Mouse (Mus musculus): ENCODE results near the gene Ap5z1.

Ap5z1 gene

GRCm38 (mm10) chr5:142440451-142441147 is 23.1 kb upstream of the Ap5z1 start:
- peak; percentile 98 to 99 for DNase-seq

GRCm38 (mm10) chr5:142441332-142442044 is 22.3 kb upstream of the Ap5z1 start:
- DNase-seq, result no peak

- DNase-seq, result no peak
These were observed 21.7 kb upstream of the Ap5z1 start for GRCm38 (mm10) chr5:142442045-142442440.

GRCm38 (mm10) chr5:142443514-142443913 is 20.2 kb upstream of the Ap5z1 start:
- DNase-seq, result no peak

GRCm38 (mm10) chr5:142443994-142444393 is 19.8 kb upstream of the Ap5z1 start:
- DNase-seq, result no peak

- DNase-seq, result no peak
These were observed 18.8 kb upstream of the Ap5z1 start for GRCm38 (mm10) chr5:142444791-142445531.

GRCm38 (mm10) chr5:142445709-142446108 is 18.0 kb upstream of the Ap5z1 start:
- DNase-seq, result no peak

GRCm38 (mm10) chr5:142448076-142448475 is 15.7 kb upstream of the Ap5z1 start:
- peak; percentile 77 to 89 for DNase-seq

- DNase-seq, result no peak
These were observed 15.1 kb upstream of the Ap5z1 start for GRCm38 (mm10) chr5:142448623-142449022.

GRCm38 (mm10) chr5:142450846-142451245 is 12.9 kb upstream of the Ap5z1 start:
- no peak for DNase-seq

- peak; percentile 68 to 69 for DNase-seq
These were observed 12.0 kb upstream of the Ap5z1 start for GRCm38 (mm10) chr5:142451759-142452158.

GRCm38 (mm10) chr5:142453742-142454141 is 10.0 kb upstream of the Ap5z1 start:
- no peak for DNase-seq

GRCm38 (mm10) chr5:142456318-142456717 is 7.4 kb upstream of the Ap5z1 start:
- DNase-seq, result no peak

GRCm38 (mm10) chr5:142457345-142457744 is 6.4 kb upstream of the Ap5z1 start:
- DNase-seq, result no peak

GRCm38 (mm10) chr5:142458791-142459557 is 4.8 kb upstream of the Ap5z1 start:
- DNase-seq, result no peak

GRCm38 (mm10) chr5:142459834-142460233 is 3.9 kb upstream of the Ap5z1 start:
- DNase-seq, result no peak

- DNase-seq, result no peak
These were observed 1.7 kb upstream of the Ap5z1 start for GRCm38 (mm10) chr5:142461942-142462640.

GRCm38 (mm10) chr5:142462641-142462948 is 1.1 kb upstream of the Ap5z1 start:
- DNase-seq, result no peak

GRCm38 (mm10) chr5:142463011-142463410 is 733 bp upstream of the Ap5z1 start:
- DNase-seq, result no peak

- no peak for DNase-seq
These were observed 4.6 kb downstream of the Ap5z1 start for GRCm38 (mm10) chr5:142468375-142468774.

GRCm38 (mm10) chr5:142469796-142470195 is 6.1 kb downstream of the Ap5z1 start:
- no peak for DNase-seq

- no peak for DNase-seq
These were observed 10.0 kb downstream of the Ap5z1 start for GRCm38 (mm10) chr5:142473696-142474095.

Data from kidney, adult 8-10 months (tissue).